Mouse (Mus musculus) intestine, embryonic 16.5 days (tissue): ENCODE data around the gene Atp6v1e2. TPM values are rescaled to one million over a fixed set of nuclear protein-coding genes. Genes with fewer than 3 reads are reported as not detected.

Experiments
- ATAC-seq: fragments of 200-750 bp; cut with Nextera tagmentation; 2 replicates; pipeline ENCODE4 v1.8.0; 2017; ENCODE audit warnings: moderate TSS enrichment, moderate library complexity
- H3K27ac ChIP-seq: fragments of 300-500 bp; sonication (generic); 2 replicates; pipeline ENCODE4 v1.5.1; 2014; ENCODE audit warnings: mild to moderate bottlenecking, low read length
- H3K27me3 ChIP-seq: fragments of 300-500 bp; sonication (generic); replicated peaks from 2 replicates; pipeline ENCODE4 v1.6.1; 2014; ENCODE audit warnings: low read length, control low read depth, mixed read lengths; ENCODE audit not compliant: control insufficient read depth, insufficient read depth
- H3K36me3 ChIP-seq: fragments of 300-500 bp; sonication (generic); 2 replicates; pipeline ENCODE4 v1.6.1; 2014; ENCODE audit warnings: low read length, control low read depth; ENCODE audit not compliant: control insufficient read depth, insufficient read depth
- H3K4me1 ChIP-seq: fragments of 300-500 bp; sonication (generic); 2 replicates; pipeline ENCODE4 v1.6.1; 2014; ENCODE audit warnings: low read length, control low read depth, mixed read lengths; ENCODE audit not compliant: control insufficient read depth, insufficient read depth
- H3K4me2 ChIP-seq: fragments of 300-500 bp; sonication (generic); 2 replicates; pipeline ENCODE4 v1.6.1; 2014; ENCODE audit warnings: low read depth, low read length, control low read depth
- H3K4me3 ChIP-seq: fragments of 300-500 bp; sonication (generic); 2 replicates; pipeline ENCODE4 v1.5.1; 2014; ENCODE audit warnings: mild to moderate bottlenecking, low read length
- H3K9ac ChIP-seq: fragments of 300-500 bp; sonication (generic); 2 replicates; pipeline ENCODE4 v1.6.1; 2014; ENCODE audit warnings: low read depth, low read length
- H3K9me3 ChIP-seq: fragments of 300-500 bp; sonication (generic); 2 replicates; pipeline ENCODE4 v1.6.1; 2016; ENCODE audit warnings: low read length, control low read depth; ENCODE audit not compliant: control insufficient read depth
- WGBS: fragments of 180-500 bp; shearing (Covaris S2); extraction: QIAGEN DNeasy Blood & Tissue Kit; methylation state at CpG from one replicate; pipeline ENCODE4 v1.1.7; 2014; 5-methylcytosine and 5-hydroxymethylcytosine counted together
- polyA plus RNA-seq: library from polyadenylated mRNA; unstranded; fragments of >200 nt; fragmentation: Nextera tagmentation; extraction: Ambion mirVana; gene quantifications from 2 replicates; pipeline ENCODE4 v1.2.1, GENCODE M21; 2015

Atp6v1e2 gene
- polyA plus RNA-seq, 1 experiment from 2014 or later = 0.13 TPM

GRCm38 (mm10) chr17:86929981-86930380 is 17.7 kb downstream of the Atp6v1e2 start:
- Histone ChIP-seq H3K9me3 (no peaks in the 10 kb centered on the region), H3K4me3 (no peak overlapping the region), H3K27ac (no peak overlapping the region), H3K9ac (no peak overlapping the region), H3K27me3 (no peaks in the 10 kb centered on the region), H3K4me1 (no peaks in the 10 kb centered on the region), H3K4me2 (no peak overlapping the region), H3K36me3 (no peaks in the 10 kb centered on the region)
- no peak for ATAC-seq

GRCm38 (mm10) chr17:86929355-86929754 is 18.3 kb downstream of the Atp6v1e2 start:
- WGBS = 78% methylated on average over 6 of the region's 6 CpGs
- Histone ChIP-seq H3K4me3 (no peak overlapping the region), H3K4me1 (no peaks in the 10 kb centered on the region), H3K9me3 (no peaks in the 10 kb centered on the region), H3K27ac (no peak overlapping the region), H3K27me3 (no peaks in the 10 kb centered on the region), H3K36me3 (no peaks in the 10 kb centered on the region), H3K4me2 (no peak overlapping the region), H3K9ac (no peak overlapping the region)
- no peak for ATAC-seq

GRCm38 (mm10) chr17:86926836-86927235 is 20.9 kb downstream of the Atp6v1e2 start:
- 81% methylated on average over 3 of the region's 3 CpGs for WGBS
- ATAC-seq = no peak
- no peak overlapping the region for H3K4me3 ChIP-seq

GRCm38 (mm10) chr17:86924679-86925078 is 23.0 kb downstream of the Atp6v1e2 start:
- H3K27ac ChIP-seq = no peak overlapping the region
- no peak for ATAC-seq
- WGBS = 75% methylated on average over 3 of the region's 3 CpGs

More at GRCm38 (mm10) chr17:86926836-86927235, 20.9 kb downstream of the Atp6v1e2 start:
- H3K27ac ChIP-seq = no peak overlapping the region
- H3K27me3 ChIP-seq = no peaks in the 10 kb centered on the region
- no peak overlapping the region for H3K4me2 ChIP-seq
- no peak overlapping the region for H3K9ac ChIP-seq
- no peaks in the 10 kb centered on the region for H3K9me3 ChIP-seq
- H3K4me1 ChIP-seq = no peaks in the 10 kb centered on the region
- no peaks in the 10 kb centered on the region for H3K36me3 ChIP-seq

GRCm38 (mm10) chr17:86919729-86920128 is 28.0 kb downstream of the Atp6v1e2 start:
- Histone ChIP-seq H3K4me2 (no peak overlapping the region), H3K36me3 (no peaks in the 10 kb centered on the region), H3K9ac (no peak overlapping the region), H3K27me3 (no peaks in the 10 kb centered on the region), H3K9me3 (no peaks in the 10 kb centered on the region), H3K4me3 (no peak overlapping the region), H3K4me1 (no peaks in the 10 kb centered on the region), H3K27ac (no peak overlapping the region)
- 63% methylated on average over 11 of the region's 11 CpGs for WGBS
- ATAC-seq = 0 out of 2 replicates have a peak, but pooled peaks have one; percentile 31

More at GRCm38 (mm10) chr17:86924679-86925078, 23.0 kb downstream of the Atp6v1e2 start:
- Histone ChIP-seq H3K9ac (no peak overlapping the region), H3K4me3 (no peak overlapping the region), H3K9me3 (no peaks in the 10 kb centered on the region), H3K4me2 (no peak overlapping the region), H3K36me3 (no peaks in the 10 kb centered on the region), H3K27me3 (no peaks in the 10 kb centered on the region), H3K4me1 (no peaks in the 10 kb centered on the region)

GRCm38 (mm10) chr17:86918786-86919185 is 28.9 kb downstream of the Atp6v1e2 start:
- no peaks in the 10 kb centered on the region for H3K27me3 ChIP-seq
- H3K9ac ChIP-seq = no peak overlapping the region
- no peak overlapping the region for H3K4me2 ChIP-seq
- H3K27ac ChIP-seq = no peak overlapping the region
- H3K4me1 ChIP-seq = no peaks in the 10 kb centered on the region
- no peak overlapping the region for H3K4me3 ChIP-seq
- no peak for ATAC-seq
- H3K9me3 ChIP-seq = no peaks in the 10 kb centered on the region
- H3K36me3 ChIP-seq = no peaks in the 10 kb centered on the region
- 75% methylated on average over 6 of the region's 6 CpGs for WGBS

GRCm38 (mm10) chr17:86917048-86917447 is 30.6 kb downstream of the Atp6v1e2 start, which contains the start of gene Tmem247:
Gene Tmem247, plus strand, starts transcription at chr17:86917348.
- Histone ChIP-seq H3K4me2 (no peak within 1 kb of the TSS), H3K27ac (no peak within 1 kb of the TSS), H3K27me3 (no peaks in the 10 kb centered on the region), H3K9ac (no peak within 1 kb of the TSS), H3K4me1 (no peaks in the 10 kb centered on the region), H3K36me3 (no peaks in the 10 kb centered on the region), H3K9me3 (no peaks in the 10 kb centered on the region), H3K4me3 (no peak within 1 kb of the TSS)
- no peak for ATAC-seq
- 92% methylated on average over 10 of the region's 10 CpGs for WGBS

- H3K9ac ChIP-seq = no peak overlapping the region
- 83% methylated on average over 4 of the region's 4 CpGs for WGBS
Measured at GRCm38 (mm10) chr17:86915540-86915939, 32.2 kb downstream of the Atp6v1e2 start.

GRCm38 (mm10) chr17:86913003-86913607 is 34.6 kb downstream of the Atp6v1e2 start:
- H3K4me1 ChIP-seq = no peaks in the 10 kb centered on the region
- H3K36me3 ChIP-seq = no peaks in the 10 kb centered on the region
- no peaks in the 10 kb centered on the region for H3K9me3 ChIP-seq
- H3K9ac ChIP-seq = no peak overlapping the region
- ATAC-seq = no peak
- 76% methylated on average over 7 of the region's 7 CpGs for WGBS
- no peak overlapping the region for H3K4me3 ChIP-seq
- no peak overlapping the region for H3K4me2 ChIP-seq
- H3K27me3 ChIP-seq = no peaks in the 10 kb centered on the region
- H3K27ac ChIP-seq = no peak overlapping the region

More at GRCm38 (mm10) chr17:86915540-86915939, 32.2 kb downstream of the Atp6v1e2 start:
- Histone ChIP-seq H3K9me3 (no peaks in the 10 kb centered on the region), H3K4me1 (no peaks in the 10 kb centered on the region), H3K27ac (no peak overlapping the region), H3K4me3 (no peak overlapping the region), H3K27me3 (no peaks in the 10 kb centered on the region), H3K36me3 (no peaks in the 10 kb centered on the region), H3K4me2 (no peak overlapping the region)
- no peak for ATAC-seq

- Histone ChIP-seq H3K4me2 (no peak overlapping the region), H3K9me3 (no peaks in the 10 kb centered on the region), H3K4me1 (no peaks in the 10 kb centered on the region), H3K27ac (no peak overlapping the region), H3K9ac (no peak overlapping the region), H3K27me3 (no peaks in the 10 kb centered on the region), H3K36me3 (no peaks in the 10 kb centered on the region), H3K4me3 (no peak overlapping the region)
- ATAC-seq = no peak
- WGBS = 67% methylated on average over 5 of the region's 5 CpGs
Measured at GRCm38 (mm10) chr17:86911261-86911660, 36.4 kb downstream of the Atp6v1e2 start.
